Mouse (Mus musculus) ZHBTc4 (cell line): Measurements from ENCODE around the gene Mmp2.

ENCODE experiments used
- DNase-seq: peaks from one replicate; pipeline ENCODE4 v3.0.0-alpha.2; 2011; ENCODE audit warnings: low read depth, low spot score

Mmp2 gene

GRCm38 (mm10) chr8:92895053-92895452, 68.0 kb downstream of the Mmp2 start:
- no peak for DNase-seq

- DNase-seq: peak; percentile 43
These were observed 69.0 kb downstream of the Mmp2 start for GRCm38 (mm10) chr8:92896056-92896455.

- no peak for DNase-seq
These were observed 69.5 kb downstream of the Mmp2 start for GRCm38 (mm10) chr8:92896611-92897010.

GRCm38 (mm10) chr8:92897794-92898193, 70.7 kb downstream of the Mmp2 start:
- DNase-seq: no peak

- peak; percentile 19 for DNase-seq
These were observed 72.5 kb downstream of the Mmp2 start for GRCm38 (mm10) chr8:92899590-92899989.

GRCm38 (mm10) chr8:92901107-92901506, 74.0 kb downstream of the Mmp2 start, which contains the start of gene Capns2:
Capns2 (plus strand) TSS chr8:92901407.
- DNase-seq: no peak

- DNase-seq: no peak
These were observed 75.9 kb downstream of the Mmp2 start for GRCm38 (mm10) chr8:92902981-92903380.
